Mouse (Mus musculus) olfactory bulb, adult 2 months (tissue): Measurements from ENCODE around the gene Myh3. TPM values are rescaled to one million over a fixed set of nuclear protein-coding genes. Genes with fewer than 3 reads are reported as not detected.

Experiments
- H3K27ac ChIP-seq: fragments of 200-500 bp; 2 replicates; pipeline ENCODE4 v1.5.1; 2012; ENCODE audit warnings: low read depth, low read length; ENCODE audit not compliant: insufficient read depth
- H3K4me1 ChIP-seq: fragments of 200-500 bp; 2 replicates; pipeline ENCODE4 v1.6.1; 2012; ENCODE audit warnings: low read length; ENCODE audit not compliant: control insufficient read depth, insufficient read depth
- H3K4me3 ChIP-seq: fragments of 200-500 bp; 2 replicates; pipeline ENCODE4 v1.5.1; 2012; ENCODE audit warnings: mild to moderate bottlenecking, low read depth, low read length, moderate library complexity; ENCODE audit not compliant: insufficient read depth
- CTCF ChIP-seq: fragments of 200-500 bp; IDR thresholded peaks from 2 replicates; pipeline ENCODE4 v1.5.1; 2012; ENCODE audit warnings: low read depth, mild to moderate bottlenecking, low read length, moderate library complexity; ENCODE audit not compliant: insufficient read depth
- POLR2A ChIP-seq: fragments of 200-500 bp; IDR thresholded peaks from 2 replicates; pipeline ENCODE4 v1.6.1; 2012; ENCODE audit warnings: mild to moderate bottlenecking, low read depth, low read length, moderate library complexity; ENCODE audit not compliant: insufficient read depth
- WGBS: fragments of 180-500 bp; shearing (Covaris S2); methylation state at CpG from one replicate; pipeline ENCODE4 v1.1.7; 2018; 5-methylcytosine and 5-hydroxymethylcytosine counted together
- polyA plus RNA-seq: library from polyadenylated mRNA; stranded (reverse); fragments of >200 nt; gene quantifications from 2 replicates; pipeline ENCODE4 v1.2.4, GENCODE M21; 2012; ENCODE audit warnings: low replicate concordance; ENCODE audit not compliant: missing spikeins, insufficient read depth, insufficient read length

Myh3 gene
- polyA plus RNA-seq, 1 experiment = not detected

GRCm38 (mm10) chr11:67150237-67150636, 72.1 kb downstream of the Myh3 start:
- Histone ChIP-seq H3K27ac (no peak overlapping the region), H3K4me1 (no peaks in the 10 kb centered on the region), H3K4me3 (no peak overlapping the region)
- 86% methylated on average over 2 of the region's 2 CpGs for WGBS
- no peak for TF ChIP-seq CTCF
- no peak for TF ChIP-seq POLR2A

GRCm38 (mm10) chr11:67151159-67151558, 73.1 kb downstream of the Myh3 start:
- WGBS = 78% methylated on average over 3 of the region's 3 CpGs
- H3K27ac ChIP-seq = no peak overlapping the region
- TF ChIP-seq POLR2A = no peak
- TF ChIP-seq CTCF = no peak
- no peaks in the 10 kb centered on the region for H3K4me1 ChIP-seq
- H3K4me3 ChIP-seq = no peak overlapping the region

Other genes with a start within 250 kb of the Myh3 start
- not detected in 2 replicates for gene Pirt, start 166.3 kb upstream of the Myh3 start, polyA plus RNA-seq
- gene Tmem238l, start 121.7 kb upstream of the Myh3 start, polyA plus RNA-seq = not detected in 2 replicates
- not detected in 2 replicates for gene Tmem220, start 53.1 kb upstream of the Myh3 start, polyA plus RNA-seq
- gene Adprm, start 25.7 kb upstream of the Myh3 start, polyA plus RNA-seq = not detected in 2 replicates
- gene Sco1, start 25.6 kb upstream of the Myh3 start, polyA plus RNA-seq = not detected in 2 replicates
- gene Myh2, start 92.7 kb downstream of the Myh3 start, polyA plus RNA-seq = not detected in 2 replicates
- gene Myh1, start 121.8 kb downstream of the Myh3 start, polyA plus RNA-seq = not detected in 2 replicates
- not detected in 2 replicates for gene Myh4, start 159.7 kb downstream of the Myh3 start, polyA plus RNA-seq
- not detected in 2 replicates for gene Myh8, start 198.8 kb downstream of the Myh3 start, polyA plus RNA-seq
- gene Myh13, start 243.4 kb downstream of the Myh3 start, polyA plus RNA-seq = not detected in 2 replicates